Mouse (Mus musculus) hindbrain, embryonic 16.5 days (tissue): ENCODE data around the gene Fam171a2. TPM values are rescaled to one million over a fixed set of nuclear protein-coding genes. Genes with fewer than 3 reads are reported as not detected.

Experiments
- ATAC-seq: fragments of 200-750 bp; cut with Nextera tagmentation; 2 replicates; pipeline ENCODE4 v1.8.0; 2017; ENCODE audit warnings: moderate TSS enrichment, moderate library complexity
- H3K27ac ChIP-seq: fragments of 300-500 bp; sonication (generic); 2 replicates; pipeline ENCODE4 v1.5.1; 2014; ENCODE audit warnings: low read depth, mild to moderate bottlenecking, control low read depth, low read length, moderate library complexity
- H3K27me3 ChIP-seq: fragments of 300-500 bp; sonication (generic); replicated peaks from 2 replicates; pipeline ENCODE4 v1.6.1; 2014; ENCODE audit warnings: low read length; ENCODE audit not compliant: control insufficient read depth, insufficient read depth
- H3K36me3 ChIP-seq: fragments of 300-500 bp; sonication (generic); 2 replicates; pipeline ENCODE4 v1.6.1; 2014; ENCODE audit warnings: mild to moderate bottlenecking, low read length, moderate library complexity, mixed read lengths; ENCODE audit not compliant: control insufficient read depth, insufficient read depth
- H3K4me1 ChIP-seq: fragments of 300-500 bp; sonication (generic); 2 replicates; pipeline ENCODE4 v1.6.1; 2014; ENCODE audit warnings: low read depth, low read length; ENCODE audit not compliant: control insufficient read depth, insufficient read depth
- H3K4me2 ChIP-seq: fragments of 300-500 bp; sonication (generic); 2 replicates; pipeline ENCODE4 v1.6.1; 2014; ENCODE audit warnings: mild to moderate bottlenecking, low read length, control low read depth, moderate library complexity
- H3K4me3 ChIP-seq: fragments of 300-500 bp; sonication (generic); 2 replicates; pipeline ENCODE4 v1.5.1; 2014; ENCODE audit warnings: mild to moderate bottlenecking, low read length, control low read depth, moderate library complexity
- H3K9ac ChIP-seq: fragments of 300-500 bp; sonication (generic); 2 replicates; pipeline ENCODE4 v1.6.1; 2014; ENCODE audit warnings: low read depth, mild to moderate bottlenecking, control low read depth, low read length, moderate library complexity
- H3K9me3 ChIP-seq: fragments of 300-500 bp; sonication (generic); 2 replicates; pipeline ENCODE4 v1.6.1; 2014; ENCODE audit warnings: mild to moderate bottlenecking, low read length, moderate library complexity; ENCODE audit not compliant: control insufficient read depth
- WGBS: fragments of 180-500 bp; shearing (Covaris S2); extraction: QIAGEN DNeasy Blood & Tissue Kit; methylation state at CpG from one replicate; pipeline ENCODE4 v1.1.7; 2014; 5-methylcytosine and 5-hydroxymethylcytosine counted together
- polyA plus RNA-seq: library from polyadenylated mRNA; unstranded; fragments of >200 nt; fragmentation: Nextera tagmentation; extraction: Ambion mirVana; gene quantifications from 2 replicates; pipeline ENCODE4 v1.2.1, GENCODE M21; 2015

Fam171a2 gene
- polyA plus RNA-seq, 1 experiment from 2014 or later = 17.8 TPM

DNA sequence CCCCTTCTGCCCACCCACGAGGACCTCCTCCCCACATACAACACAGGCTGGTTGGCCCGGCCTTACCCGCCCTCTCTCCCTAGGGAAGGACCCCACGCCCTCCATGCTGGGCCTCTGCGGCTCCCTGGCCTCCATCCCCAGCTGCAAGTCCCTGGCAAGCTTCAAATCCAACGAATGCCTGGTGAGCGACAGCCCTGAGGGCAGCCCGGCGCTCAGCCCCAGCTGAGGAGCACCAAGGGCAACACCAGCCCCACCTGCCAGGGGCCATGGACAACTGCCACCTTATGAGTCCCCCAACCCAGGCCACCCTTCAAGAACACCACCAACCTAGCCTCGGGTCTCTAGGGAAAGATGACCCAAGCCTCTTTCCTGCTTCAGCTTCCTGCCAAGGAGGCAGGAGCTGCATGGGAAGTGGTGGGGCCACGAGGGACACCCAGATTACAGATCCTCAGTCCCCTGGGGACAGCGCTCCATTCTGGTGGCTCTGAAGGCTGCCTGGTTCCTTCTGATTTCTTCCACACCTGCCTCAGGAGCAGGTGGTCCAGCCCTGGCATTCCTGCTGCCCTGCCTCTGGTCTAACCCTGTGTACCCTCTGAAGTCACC is 45.5 kb downstream of the Fam171a2 start:
- peaks cover 39% of the 10 kb centered on the region for H3K36me3 ChIP-seq

DNA sequence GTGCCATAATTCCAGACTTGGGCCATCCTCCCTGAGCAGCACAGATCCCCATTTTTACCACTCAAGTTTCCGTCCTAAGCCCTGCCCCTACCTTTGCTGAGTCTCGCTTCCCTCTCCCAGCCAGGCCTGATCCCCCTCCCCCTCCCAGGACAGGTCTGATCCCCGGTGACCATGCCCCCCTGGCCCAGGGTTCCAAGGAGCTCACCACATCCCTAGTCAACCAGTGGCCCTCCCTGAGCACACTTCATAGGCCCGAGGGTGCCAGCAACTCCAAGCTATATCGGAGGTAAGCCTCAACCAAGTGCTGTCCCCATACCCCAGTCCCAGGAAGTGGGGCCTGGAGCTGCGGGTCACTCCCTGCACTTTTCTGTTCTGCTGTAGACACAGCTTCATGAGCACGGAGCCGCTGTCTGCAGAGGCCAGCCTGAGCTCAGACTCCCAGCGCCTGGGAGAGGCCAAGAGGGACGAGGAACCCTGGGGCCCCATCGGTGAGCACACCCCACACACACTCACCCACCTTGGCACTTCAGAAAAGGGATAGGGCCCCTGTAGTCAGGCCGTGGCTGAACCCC is 46.9 kb downstream of the Fam171a2 start:
- ATAC-seq = no peak
- Histone ChIP-seq H3K9ac (no peak overlapping the region), H3K9me3 (no peaks in the 10 kb centered on the region), H3K27ac (no peak overlapping the region), H3K4me2 (no peak overlapping the region), H3K27me3 (no peaks in the 10 kb centered on the region), H3K36me3 (peaks cover 39% of the 10 kb centered on the region), H3K4me1 (peaks cover 35% of the 10 kb centered on the region), H3K4me3 (no peak overlapping the region)
- WGBS = 39% methylated on average over 12 of the region's 12 CpGs

More for the DNA sequence above, 45.5 kb downstream of the Fam171a2 start:
- Histone ChIP-seq H3K4me3 (no peak overlapping the region), H3K9ac (no peak overlapping the region), H3K27me3 (no peaks in the 10 kb centered on the region), H3K4me2 (no peak overlapping the region), H3K27ac (no peak overlapping the region), H3K9me3 (no peaks in the 10 kb centered on the region), H3K4me1 (peaks cover 33% of the 10 kb centered on the region)
- ATAC-seq = no peak
- 41% methylated on average over 12 of the region's 12 CpGs for WGBS

DNA sequence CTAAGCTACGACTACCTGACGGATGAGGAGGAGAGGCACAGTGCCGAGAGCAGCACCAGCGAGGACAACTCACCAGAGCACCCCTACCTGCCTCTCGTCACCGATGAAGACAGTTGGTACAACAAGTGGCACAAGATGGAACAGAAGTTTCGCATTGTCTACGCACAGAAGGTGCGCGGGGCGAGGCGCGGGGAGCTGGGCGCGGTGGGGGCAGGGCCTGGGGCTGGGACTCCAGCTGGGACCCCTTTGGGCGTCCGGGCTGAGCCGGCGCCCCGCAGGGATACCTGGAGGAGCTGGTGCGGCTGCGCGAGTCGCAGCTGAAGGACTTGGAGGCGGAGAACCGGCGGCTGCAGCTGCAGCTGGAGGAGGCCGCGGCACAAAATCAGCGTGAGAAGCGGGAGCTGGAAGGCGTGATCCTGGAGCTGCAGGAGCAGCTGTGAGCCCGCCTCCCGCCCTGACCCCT is 47.8 kb downstream of the Fam171a2 start:
- peaks cover 38% of the 10 kb centered on the region for H3K4me1 ChIP-seq
- H3K9me3 ChIP-seq = no peaks in the 10 kb centered on the region
- peak overlapping the region; percentile 24 for H3K4me2 ChIP-seq
- H3K36me3 ChIP-seq = peaks cover 39% of the 10 kb centered on the region
- ATAC-seq = no peak
- 5% methylated on average over 33 of the region's 34 CpGs for WGBS
- no peak overlapping the region for H3K27ac ChIP-seq
- no peak overlapping the region for H3K4me3 ChIP-seq
- no peak overlapping the region for H3K9ac ChIP-seq
- H3K27me3 ChIP-seq = no peaks in the 10 kb centered on the region

DNA sequence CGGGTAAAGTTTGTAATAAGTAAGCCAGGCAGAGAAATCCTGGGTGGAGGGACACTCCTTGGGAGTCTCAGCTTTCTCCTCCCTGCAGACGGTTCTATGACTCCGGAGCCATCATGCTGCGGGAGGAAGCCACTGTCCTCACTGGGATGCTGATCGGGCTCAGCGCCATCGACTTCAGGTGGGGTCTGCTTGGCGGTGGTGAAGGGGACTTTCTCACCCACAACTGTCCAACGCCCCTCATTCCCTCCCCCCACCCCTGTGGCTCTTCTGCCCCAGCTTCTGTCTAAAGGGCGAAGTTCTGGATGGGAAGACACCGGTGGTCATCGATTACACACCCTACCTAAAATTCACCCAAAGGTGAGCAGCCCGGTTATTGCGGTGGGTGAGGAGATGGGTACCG is 48.4 kb downstream of the Fam171a2 start:
- WGBS = 22% methylated on average over 15 of the region's 15 CpGs
- Histone ChIP-seq H3K4me2 (no peak overlapping the region), H3K36me3 (peaks cover 36% of the 10 kb centered on the region), H3K9ac (no peak overlapping the region), H3K27me3 (no peaks in the 10 kb centered on the region), H3K4me3 (no peak overlapping the region), H3K27ac (no peak overlapping the region), H3K9me3 (no peaks in the 10 kb centered on the region), H3K4me1 (peaks cover 41% of the 10 kb centered on the region)
- ATAC-seq = no peak

DNA sequence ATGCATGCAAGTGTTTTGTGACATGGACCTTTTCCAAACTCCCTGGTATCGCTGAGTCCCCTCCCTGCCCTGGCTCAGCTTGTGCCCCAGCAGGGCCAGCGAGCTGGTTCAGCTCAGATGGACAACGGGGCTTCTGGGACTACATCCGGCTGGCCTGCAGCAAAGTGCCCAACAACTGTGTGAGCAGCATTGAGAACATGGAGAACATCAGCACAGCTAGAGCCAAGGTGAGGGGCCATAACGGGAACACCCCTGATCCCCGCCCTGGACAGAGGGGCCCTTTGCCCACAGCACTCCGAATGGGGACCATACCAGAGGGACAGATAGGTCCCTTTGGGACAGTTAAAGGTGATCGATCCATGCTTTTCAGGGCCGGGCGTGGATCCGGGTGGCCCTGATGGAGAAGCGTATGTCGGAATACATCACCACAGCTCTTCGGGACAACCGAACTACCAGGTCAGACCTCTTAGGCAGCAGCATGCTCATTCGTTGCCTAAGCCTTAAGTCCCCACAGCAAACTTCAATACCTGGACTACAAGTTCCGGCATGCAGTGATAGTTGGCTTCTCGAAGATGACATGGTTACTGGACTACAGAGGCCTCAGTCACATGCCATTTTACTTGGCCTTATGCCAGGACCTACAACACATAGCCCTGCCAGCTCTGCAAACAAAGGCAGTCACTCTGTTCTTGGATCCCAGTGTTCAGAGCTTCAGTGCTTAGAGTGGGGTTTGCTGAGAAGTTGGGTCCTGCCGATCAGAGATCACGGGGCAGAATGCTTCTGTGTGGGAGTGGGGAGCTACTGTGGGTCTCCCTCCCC is 49.3 kb downstream of the Fam171a2 start:
- H3K4me3 ChIP-seq = no peak overlapping the region
- H3K27ac ChIP-seq = no peak overlapping the region
- H3K27me3 ChIP-seq = no peaks in the 10 kb centered on the region
- H3K9ac ChIP-seq = no peak overlapping the region
- ATAC-seq = no peak
- H3K4me1 ChIP-seq = peaks cover 41% of the 10 kb centered on the region
- H3K36me3 ChIP-seq = peaks cover 28% of the 10 kb centered on the region
- WGBS = 72% methylated on average over 20 of the region's 20 CpGs
- no peak overlapping the region for H3K4me2 ChIP-seq
- no peaks in the 10 kb centered on the region for H3K9me3 ChIP-seq

DNA sequence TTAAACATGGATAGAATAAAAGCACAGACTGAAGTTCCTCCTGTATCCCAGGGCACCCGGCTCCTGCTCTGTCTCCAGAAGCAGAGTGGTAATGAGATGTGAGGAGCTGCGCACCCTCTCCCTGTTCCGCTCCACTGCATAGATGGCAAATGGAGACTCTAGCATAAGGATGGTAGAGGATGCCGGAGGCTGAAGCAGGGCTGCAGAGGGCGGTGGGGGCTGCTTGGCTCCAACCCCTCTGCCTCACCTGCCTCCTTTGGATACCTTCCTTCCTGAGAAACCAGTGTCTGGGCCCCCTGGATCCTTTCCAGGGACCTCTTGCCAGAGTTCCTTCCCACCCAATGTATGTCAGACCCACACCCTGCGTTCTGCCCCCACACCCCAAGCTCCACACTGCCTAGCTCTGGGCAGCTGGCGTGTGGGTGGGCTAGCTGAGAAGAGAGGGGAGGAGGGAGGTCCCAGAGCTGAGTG is 50.8 kb downstream of the Fam171a2 start:
- 61% methylated on average over 7 of the region's 7 CpGs for WGBS
- H3K4me2 ChIP-seq = peak overlapping the region; percentile 78
- H3K36me3 ChIP-seq = peaks cover 13% of the 10 kb centered on the region
- H3K4me3 ChIP-seq = no peak overlapping the region; the same call in 1 of the 2 replicates
- no peak overlapping the region for H3K27ac ChIP-seq
- no peaks in the 10 kb centered on the region for H3K27me3 ChIP-seq
- ATAC-seq = no peak
- peaks cover 47% of the 10 kb centered on the region for H3K4me1 ChIP-seq
- no peaks in the 10 kb centered on the region for H3K9me3 ChIP-seq
- peak overlapping the region; percentile 29 for H3K9ac ChIP-seq

DNA sequence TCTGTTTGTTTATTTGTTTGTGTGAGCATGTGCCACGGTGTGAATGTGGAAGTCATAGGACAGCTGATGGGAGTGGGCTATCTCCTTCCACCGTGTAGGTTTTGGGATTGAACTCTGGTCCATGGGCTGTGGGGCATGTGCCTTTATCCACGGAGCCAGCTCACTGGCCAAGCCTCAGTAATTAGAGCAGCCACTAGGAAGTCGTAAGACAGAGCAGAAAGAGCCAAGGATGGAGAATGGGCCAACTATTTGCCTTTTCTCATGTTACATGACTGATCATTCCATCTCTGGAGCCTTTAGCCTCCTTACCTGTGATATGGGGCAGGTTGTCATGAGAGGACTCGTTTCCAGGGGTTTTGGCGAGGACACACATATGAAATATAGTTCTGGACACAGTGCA is 51.2 kb downstream of the Fam171a2 start:
- Histone ChIP-seq H3K4me1 (peaks cover 47% of the 10 kb centered on the region), H3K4me3 (no peak overlapping the region; the same call in 1 of the 2 replicates), H3K27me3 (no peaks in the 10 kb centered on the region), H3K9me3 (no peaks in the 10 kb centered on the region), H3K27ac (no peak overlapping the region), H3K36me3 (peaks cover 11% of the 10 kb centered on the region; the same call in 1 of the 2 replicates), H3K9ac (peak overlapping the region; percentile 29), H3K4me2 (peak overlapping the region; percentile 78)
- 55% methylated on average over 6 of the region's 6 CpGs for WGBS
- ATAC-seq = no peak

DNA sequence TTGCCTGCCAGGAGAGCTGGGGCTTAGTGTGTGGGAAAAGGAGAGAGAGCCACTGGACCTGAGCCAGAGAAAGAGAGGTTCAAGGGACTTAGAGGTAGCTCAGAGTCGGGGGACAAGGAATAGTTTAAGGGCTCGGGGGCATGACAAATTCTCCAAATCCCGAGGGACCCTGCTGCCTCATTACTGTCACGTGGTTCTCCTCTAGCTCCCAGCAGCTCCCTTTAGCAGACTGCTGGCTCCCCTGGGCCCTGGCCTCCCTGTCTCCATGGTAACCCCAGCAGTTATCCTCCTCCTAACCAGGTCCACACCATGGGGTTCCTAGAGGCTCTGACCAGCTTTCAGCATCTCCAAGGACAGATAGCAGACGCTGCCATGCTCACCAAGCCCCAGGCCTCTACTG is 52.2 kb downstream of the Fam171a2 start:
- peaks cover 47% of the 10 kb centered on the region for H3K4me1 ChIP-seq
- H3K4me3 ChIP-seq = peak overlapping the region; percentile 87
- peaks cover 10% of the 10 kb centered on the region; the same call in 1 of the 2 replicates for H3K36me3 ChIP-seq
- H3K9ac ChIP-seq = peak overlapping the region; percentile 91
- ATAC-seq = no peak
- peak overlapping the region; percentile 78 for H3K4me2 ChIP-seq
- no peaks in the 10 kb centered on the region for H3K9me3 ChIP-seq
- WGBS = under 1% methylated on average over 5 of the region's 5 CpGs
- peak overlapping the region; percentile 70 for H3K27ac ChIP-seq
- no peaks in the 10 kb centered on the region for H3K27me3 ChIP-seq
